ENCODE assay signal across 8 mouse cellular contexts in genomic region chr13:31808804-31809420, GRCm38 (mm10). TPM values are rescaled to one million over a fixed set of nuclear protein-coding genes. Genes with fewer than 3 reads are reported as not detected.
DNase-seq lines count a peak whose midpoint lies in the region; ATAC-seq and TF ChIP-seq lines count a peak whose summit lies in the region.

No protein-coding gene starts in this region.

- peak overlapping the region; percentile 84 for H3K9ac ChIP-seq in heart, embryonic 16.5 days (ENCODE audit: low read length)

- intact Hi-C loops in left cerebral cortex, postnatal 4 days (cut with DNase I): no loop called here

- WGBS in heart, embryonic 16.5 days: 9% methylated on average over 16 of the region's 16 CpGs
- WGBS in bone marrow, adult 2 months: 9% methylated on average over 16 of the region's 16 CpGs
- WGBS in hindbrain, embryonic 10.5 days: 5% methylated on average over 16 of the region's 16 CpGs
- WGBS in midbrain, embryonic 10.5 days: 4% methylated on average over 16 of the region's 16 CpGs

- ATAC-seq in heart, embryonic 16.5 days (replicated peaks; ENCODE audit: extremely low read depth, insufficient read depth, low FRiP score): no peak

- peak overlapping the region; percentile 95 for H3K4me2 ChIP-seq in heart, embryonic 16.5 days (ENCODE audit: low read depth, low read length)

- H3K4me1 ChIP-seq in heart, embryonic 16.5 days (ENCODE audit: control insufficient read depth, insufficient read depth, low read length): peaks cover 13% of the 10 kb centered on the region
- H3K4me1 ChIP-seq in bone marrow, adult 2 months (ENCODE audit: control insufficient read depth, insufficient read depth, low read length): peaks cover 2% of the 10 kb centered on the region; the same call in 1 of the 2 replicates
- H3K4me1 ChIP-seq in hindbrain, embryonic 10.5 days (replicated peaks): peaks cover 62% of the 10 kb centered on the region
- H3K4me1 ChIP-seq in midbrain, embryonic 10.5 days: peaks cover 39% of the 10 kb centered on the region

- peaks cover 51% of the 10 kb centered on the region for H3K27me3 ChIP-seq in heart, embryonic 16.5 days (ENCODE audit: control insufficient read depth, insufficient read depth, low read length)
- H3K27me3 ChIP-seq in hindbrain, embryonic 10.5 days (ENCODE audit: insufficient read depth, poor library complexity, severe bottlenecking): peaks cover 100% of the 10 kb centered on the region
- peaks cover 100% of the 10 kb centered on the region for H3K27me3 ChIP-seq in midbrain, embryonic 10.5 days (ENCODE audit: low read depth, poor library complexity, severe bottlenecking)

- no peak for DNase-seq in heart, adult 11 months
- DNase-seq in hindbrain, embryonic 10.5 days (ENCODE audit: low spot score): no peak
- no peak for DNase-seq in midbrain, embryonic 10.5 days (ENCODE audit: low spot score)
- no peak for DNase-seq in gastrocnemius, adult 8-10 months (ENCODE audit: low spot score in 2 of 2)
- no peak for DNase-seq in right cerebral cortex, postnatal 4 days
- DNase-seq in left cerebral cortex, postnatal 4 days: no peak

- H3K27ac ChIP-seq in heart, embryonic 16.5 days (ENCODE audit: low read length): peak overlapping the region; percentile 94
- no peak overlapping the region for H3K27ac ChIP-seq in bone marrow, adult 2 months (ENCODE audit: control insufficient read depth, insufficient read depth, low read depth, low read length, poor library complexity)
- H3K27ac ChIP-seq in hindbrain, embryonic 10.5 days: peak overlapping the region; percentile 90
- peak overlapping the region; percentile 77 for H3K27ac ChIP-seq in midbrain, embryonic 10.5 days (replicated peaks)

- no peak for TF ChIP-seq POLR2A in bone marrow, adult 2 months (IDR thresholded peaks at IDR 0.05; ENCODE audit: borderline replicate concordance, control insufficient read depth, low read depth, low read length)

- peak overlapping the region; percentile 79 for H3K4me3 ChIP-seq in heart, embryonic 16.5 days (ENCODE audit: low read length)
- H3K4me3 ChIP-seq in bone marrow, adult 2 months (replicated peaks; ENCODE audit: control insufficient read depth, low read depth, low read length): peak overlapping the region; percentile 43
- peak overlapping the region; percentile 63 for H3K4me3 ChIP-seq in hindbrain, embryonic 10.5 days
- H3K4me3 ChIP-seq in midbrain, embryonic 10.5 days: peak overlapping the region; percentile 62

- H3K9me3 ChIP-seq in heart, embryonic 16.5 days (replicated peaks; ENCODE audit: control insufficient read depth, low read length): peaks cover 3% of the 10 kb centered on the region; the same call in 1 of the 2 replicates
- H3K9me3 ChIP-seq in hindbrain, embryonic 10.5 days: no peaks in the 10 kb centered on the region
- H3K9me3 ChIP-seq in midbrain, embryonic 10.5 days (replicated peaks): no peaks in the 10 kb centered on the region

- H3K36me3 ChIP-seq in heart, embryonic 16.5 days (ENCODE audit: control insufficient read depth, insufficient read depth): no peaks in the 10 kb centered on the region
- H3K36me3 ChIP-seq in hindbrain, embryonic 10.5 days: 0 out of 2 replicates have a peak, but pooled peaks cover 9% of the 10 kb centered on the region
- no peaks in the 10 kb centered on the region for H3K36me3 ChIP-seq in midbrain, embryonic 10.5 days

- no peak for TF ChIP-seq CTCF in bone marrow, adult 2 months (IDR thresholded peaks at IDR 0.05; ENCODE audit: control insufficient read depth, insufficient read depth, low read length)

RNA-seq across cellular contexts. Expression of gene Foxc1, which starts 2.5 kb away (rescaled TPM):
- 0.77 and 1.0 TPM in 2 replicates for polyA plus RNA-seq in heart, embryonic 16.5 days (2015; fragmentation: Nextera tagmentation; extraction: Ambion mirVana)
- 2.5 and 3.8 TPM in 2 replicates for polyA plus RNA-seq in bone marrow, adult 2 months (2011; ENCODE audit: insufficient read depth, insufficient read length, low replicate concordance, missing spikeins)
- polyA plus RNA-seq in hindbrain, embryonic 10.5 days (2016; fragmentation: Nextera tagmentation; extraction: Ambion mirVana): 2.9 and 3.7 TPM in 2 replicates
- 2.1 and 2.2 TPM in 2 replicates for polyA plus RNA-seq in midbrain, embryonic 10.5 days (2016; fragmentation: Nextera tagmentation; extraction: Ambion mirVana)
- total RNA-seq in gastrocnemius, adult 8-10 months (2022): under 1 TPM; 0.39 to 0.83 (median 0.65) TPM
- total RNA-seq in left cerebral cortex, postnatal 4 days (2021): 1 to 10 TPM; 8.5 TPM
